Mouse (Mus musculus): ENCODE data around the gene Gm4631. TPM values are rescaled to one million over a fixed set of nuclear protein-coding genes. Genes with fewer than 3 reads are reported as not detected.

Gene Gm4631
- polyA plus RNA-seq (2012; rRNA removed; ENCODE audit: low replicate concordance): 2.2 and 3.6 TPM in 2 replicates

DNA sequence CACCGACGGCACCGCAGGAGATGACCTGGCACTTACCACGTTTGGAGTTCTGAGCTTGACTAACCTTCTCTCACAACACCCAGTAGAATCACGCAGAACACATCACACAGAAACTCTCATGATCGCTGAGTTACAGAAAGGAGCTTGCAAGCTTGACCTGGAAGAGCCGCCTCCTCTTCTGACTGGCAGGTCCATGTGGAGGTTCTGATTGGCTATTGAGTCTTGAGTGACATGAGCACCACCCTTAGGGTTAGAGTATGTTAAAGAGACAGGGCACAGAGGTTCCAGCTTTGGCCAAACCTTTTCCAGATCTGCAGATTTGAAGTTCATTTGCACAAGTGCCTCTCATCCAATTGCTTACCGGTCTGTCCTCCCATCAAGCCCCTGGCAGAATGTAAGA is at the start of gene Gm4631:
Gene Gm4631 (minus strand): TSS at position 101 of the 400 bp plus-strand sequence.

DNA sequence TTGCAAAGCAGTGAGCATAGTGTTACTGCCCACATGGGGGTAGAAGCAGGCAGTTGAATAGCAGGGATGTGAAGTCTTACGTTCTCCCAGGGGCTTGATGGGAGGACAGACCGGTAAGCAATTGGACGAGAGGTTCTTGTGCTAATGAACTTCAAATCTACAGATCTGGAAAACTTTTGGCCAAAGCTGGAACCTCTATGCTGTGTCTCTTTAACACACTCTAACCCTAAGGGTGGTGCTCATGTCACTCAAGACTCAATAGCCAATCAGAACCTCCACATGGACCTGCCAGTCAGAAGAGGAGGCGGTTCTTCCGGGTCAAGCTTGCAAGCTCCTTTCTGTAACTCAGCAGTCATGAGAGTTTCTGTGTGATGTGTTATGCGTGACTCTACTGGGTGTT is 34.1 kb upstream of the Gm4631 start, which contains the start of gene Zfp968:
Gene Zfp968 (plus strand): TSS at position 301 of the 400 bp plus-strand sequence.

DNA sequence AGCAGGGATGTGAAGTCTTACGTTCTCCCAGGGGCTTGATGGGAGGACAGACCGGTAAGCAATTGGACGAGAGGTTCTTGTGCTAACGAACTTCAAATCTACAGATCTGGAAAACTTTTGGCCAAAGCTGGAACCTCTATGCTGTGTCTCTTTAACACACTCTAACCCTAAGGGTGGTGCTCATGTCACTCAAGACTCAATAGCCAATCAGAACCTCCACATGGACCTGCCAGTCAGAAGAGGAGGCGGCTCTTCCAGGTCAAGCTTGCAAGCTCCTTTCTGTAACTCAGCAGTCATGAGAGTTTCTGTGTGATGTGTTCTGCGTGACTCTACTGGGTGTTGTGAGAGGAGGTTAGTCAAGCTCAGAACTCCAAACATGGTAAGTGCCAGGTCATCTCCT is 63.2 kb downstream of the Gm4631 start, which contains the start of gene Gm14440:
Gene Gm14440 (plus strand): TSS at position 301 of the 400 bp plus-strand sequence.

Other genes starting within 250 kb of the Gm4631 start
- gene Gm14399, start 196.2 kb downstream of the Gm4631 start, polyA plus RNA-seq (2012; rRNA removed; ENCODE audit: low replicate concordance): 2.8 and 2.9 TPM in 2 replicates
- 0.09 and 0.16 TPM in 2 replicates for gene Gm14443, start 162.3 kb downstream of the Gm4631 start, polyA plus RNA-seq (2012; rRNA removed; ENCODE audit: low replicate concordance)
- 9.0 and 11.0 TPM in 2 replicates for gene Gm14391, start 131.3 kb downstream of the Gm4631 start, polyA plus RNA-seq (2012; rRNA removed; ENCODE audit: low replicate concordance)
- not detected in 2 replicates for gene Gm14440, start 63.1 kb downstream of the Gm4631 start, polyA plus RNA-seq (2012; rRNA removed; ENCODE audit: low replicate concordance)
- 2.0 and 3.8 TPM in 2 replicates for gene Zfp968, start 34.2 kb upstream of the Gm4631 start, polyA plus RNA-seq (2012; rRNA removed; ENCODE audit: low replicate concordance)
- 10.0 and 14.3 TPM in 2 replicates for gene Gm4724, start 97.6 kb upstream of the Gm4631 start, polyA plus RNA-seq (2012; rRNA removed; ENCODE audit: low replicate concordance)
- gene Zfp965, start 131.8 kb upstream of the Gm4631 start, polyA plus RNA-seq (2012; rRNA removed; ENCODE audit: low replicate concordance): 0.81 and 1.4 TPM in 2 replicates

Data from subcutaneous adipose tissue, adult 2 months (tissue).